Mouse (Mus musculus): Measurements from ENCODE around the gene Znrf3.
A peak's percentile ranks its signal among the peaks of the same experiment; 100 is the strongest.

Gene Znrf3

GRCm38 (mm10) chr11:5271274-5272065 is 173.2 kb downstream of the Znrf3 start:
- DNase-seq (ENCODE audit: extremely low read depth, low read depth, low spot score) = no peak

GRCm38 (mm10) chr11:5269846-5270461 is 174.7 kb downstream of the Znrf3 start:
- no peak for DNase-seq (ENCODE audit: extremely low read depth, low read depth, low spot score)

- no peak for DNase-seq (ENCODE audit: extremely low read depth, low read depth, low spot score)
These were observed 178.9 kb downstream of the Znrf3 start for GRCm38 (mm10) chr11:5265764-5266163.

- peak; percentile 81 for DNase-seq (ENCODE audit: extremely low read depth, low read depth, low spot score)
These were observed 181.4 kb downstream of the Znrf3 start for GRCm38 (mm10) chr11:5263078-5263730.

GRCm38 (mm10) chr11:5261508-5262392 is 182.9 kb downstream of the Znrf3 start, which contains the start of gene Kremen1:
Gene Kremen1 (minus strand): TSS chr11:5261558.
- no peak for DNase-seq (ENCODE audit: extremely low read depth, low read depth, low spot score)

DNA sequence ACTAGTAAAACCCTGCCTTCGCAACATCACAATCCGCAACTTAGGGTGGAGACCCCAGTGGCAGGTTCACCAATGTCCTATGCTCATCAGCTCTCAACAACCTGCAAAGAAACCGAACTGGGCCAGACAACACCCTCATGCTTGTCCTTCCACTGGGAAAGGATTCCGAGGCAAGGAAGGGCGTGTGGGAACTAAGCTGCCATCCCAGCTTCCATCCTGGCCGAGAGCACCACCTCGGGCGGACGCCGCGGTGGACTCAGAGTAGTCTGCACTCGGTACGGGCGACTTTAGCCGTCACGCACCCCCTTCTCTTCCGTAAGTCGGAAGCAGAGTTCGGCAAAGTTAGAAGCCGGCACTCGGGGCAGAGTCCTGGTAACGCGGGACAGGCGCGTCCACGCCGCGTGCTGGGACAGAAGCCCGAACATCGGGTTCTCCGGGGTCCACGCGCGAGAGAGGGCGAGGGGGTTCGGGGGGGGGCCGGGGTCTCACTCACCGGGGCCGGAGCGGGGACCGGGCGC is 183.6 kb downstream of the Znrf3 start:
- no peak for DNase-seq (ENCODE audit: extremely low read depth, low read depth, low spot score)

DNA sequence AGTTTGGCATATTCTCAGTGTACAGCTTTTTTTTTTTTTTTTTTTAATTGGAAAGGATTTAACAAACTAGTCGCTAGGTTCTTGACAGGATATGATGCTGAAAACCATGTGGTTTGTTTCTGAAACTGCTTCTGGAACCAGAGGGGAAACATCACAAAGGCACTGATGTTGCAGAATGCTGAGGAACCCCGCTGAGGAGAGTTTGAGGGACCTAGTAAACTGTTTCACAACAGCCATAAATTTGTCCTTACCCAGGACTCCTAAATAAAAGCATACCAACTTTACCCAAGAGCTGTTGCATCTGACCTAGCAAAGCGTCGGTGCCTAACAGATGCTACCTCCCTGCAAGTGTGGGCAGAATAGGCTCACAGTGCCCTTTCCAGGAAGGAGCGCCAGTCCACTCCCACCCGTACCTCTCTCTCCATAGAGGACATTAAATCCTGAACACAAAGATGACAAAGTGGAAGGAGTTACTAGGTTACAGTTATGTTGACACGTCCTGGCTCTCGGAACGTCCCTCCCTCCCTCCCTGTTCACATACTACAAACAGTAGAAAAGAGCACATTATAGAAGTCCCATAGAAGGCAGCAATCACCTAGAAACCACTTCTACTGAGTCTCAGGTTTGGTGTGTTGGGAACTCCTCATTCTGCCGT is 184.6 kb downstream of the Znrf3 start:
- no peak for DNase-seq (ENCODE audit: extremely low read depth, low read depth, low spot score)

DNA sequence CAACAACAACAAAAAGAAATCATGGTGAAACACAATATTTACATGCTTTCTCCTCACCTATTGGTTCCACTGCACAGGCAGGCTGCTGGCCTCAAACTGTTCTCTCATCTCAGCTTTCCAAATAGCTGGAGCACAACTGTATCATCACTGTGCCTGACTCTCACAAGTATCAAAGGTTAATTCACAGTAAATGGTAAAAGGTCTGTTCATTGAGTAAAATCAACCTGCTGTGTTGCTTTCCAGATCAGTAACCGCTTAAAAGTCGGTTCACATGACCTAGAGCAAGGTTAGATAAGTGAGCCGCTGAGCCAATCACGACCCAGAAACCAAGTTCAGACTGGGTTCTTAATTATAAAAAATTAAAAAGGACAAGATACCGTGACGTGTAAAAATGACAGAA is 186.6 kb downstream of the Znrf3 start:
- no peak for DNase-seq (ENCODE audit: extremely low read depth, low read depth, low spot score)

- no peak for DNase-seq (ENCODE audit: extremely low read depth, low read depth, low spot score)
These were observed 187.3 kb downstream of the Znrf3 start for GRCm38 (mm10) chr11:5257151-5257862.

GRCm38 (mm10) chr11:5255509-5256014 is 189.1 kb downstream of the Znrf3 start:
- no peak for DNase-seq (ENCODE audit: extremely low read depth, low read depth, low spot score)

GRCm38 (mm10) chr11:5254016-5254415 is 190.6 kb downstream of the Znrf3 start:
- DNase-seq (ENCODE audit: extremely low read depth, low read depth, low spot score) = no peak

- DNase-seq (ENCODE audit: extremely low read depth, low read depth, low spot score) = no peak
These were observed 191.1 kb downstream of the Znrf3 start for GRCm38 (mm10) chr11:5253528-5253927.

DNA sequence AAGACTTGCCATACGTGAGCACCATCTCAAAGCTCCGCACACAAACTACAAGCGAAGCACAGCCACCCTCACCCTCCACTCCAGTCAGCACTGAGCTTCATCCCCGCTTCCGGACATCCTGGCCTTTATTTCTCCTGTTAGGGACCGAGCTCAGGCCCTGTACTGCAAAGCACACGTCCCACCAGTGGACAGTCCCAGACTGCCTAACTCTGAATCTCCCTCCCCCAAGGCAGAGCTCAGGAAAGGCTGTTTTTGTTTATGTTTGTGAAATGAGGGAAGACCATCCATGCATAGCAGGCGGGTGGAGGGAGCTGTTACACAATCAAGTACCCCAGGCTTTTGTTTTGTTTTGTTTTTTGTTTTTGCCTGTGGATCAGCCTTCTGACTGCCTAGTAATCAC is 191.9 kb downstream of the Znrf3 start:
- no peak for DNase-seq (ENCODE audit: extremely low read depth, low read depth, low spot score)

GRCm38 (mm10) chr11:5251112-5251511 is 193.5 kb downstream of the Znrf3 start:
- DNase-seq (ENCODE audit: extremely low read depth, low read depth, low spot score) = no peak

GRCm38 (mm10) chr11:5248200-5248599 is 196.4 kb downstream of the Znrf3 start:
- DNase-seq (ENCODE audit: extremely low read depth, low read depth, low spot score) = no peak

DNA sequence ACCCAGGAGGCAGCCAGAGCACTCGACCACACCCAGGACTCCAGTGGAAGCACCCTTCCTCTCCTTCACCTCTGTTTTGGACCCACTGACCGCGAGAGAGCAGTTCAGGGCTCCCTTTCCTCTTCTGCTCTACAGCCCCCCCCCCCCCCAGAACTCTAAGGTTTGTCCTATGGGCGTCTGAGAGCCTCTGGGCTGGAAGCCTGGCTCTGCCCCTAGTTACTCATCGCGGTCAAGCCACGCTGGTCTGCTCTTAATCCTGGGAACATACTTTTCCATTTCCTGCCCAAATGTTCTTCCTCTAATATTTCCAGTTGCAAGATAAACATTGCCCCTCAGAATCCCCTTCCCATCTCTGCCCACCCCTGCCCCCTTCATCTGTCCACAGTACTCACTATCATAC is 199.2 kb downstream of the Znrf3 start:
- no peak for DNase-seq (ENCODE audit: extremely low read depth, low read depth, low spot score)

GRCm38 (mm10) chr11:5244749-5245130 is 199.9 kb downstream of the Znrf3 start:
- DNase-seq (ENCODE audit: extremely low read depth, low read depth, low spot score) = no peak

- DNase-seq (ENCODE audit: extremely low read depth, low read depth, low spot score) = no peak
These were observed 200.6 kb downstream of the Znrf3 start for GRCm38 (mm10) chr11:5243812-5244748.

Measured in fat pad, adult 2 months (tissue).